Mouse (Mus musculus) C2C12 (cell line): Measurements from ENCODE around the gene Stxbp1.

ENCODE experiments used
- CEBPB ChIP-seq: IDR thresholded peaks from one replicate; pipeline ENCODE4 v1.6.1; 2011; ENCODE audit warnings: low read depth, mild to moderate bottlenecking, control low read depth, moderate library complexity
- CTCF ChIP-seq: IDR thresholded peaks from one replicate; pipeline ENCODE4 v1.5.1; 2011; ENCODE audit not compliant: control insufficient read depth, insufficient read depth, insufficient read length
- FOSL1 ChIP-seq: IDR thresholded peaks from one replicate; pipeline ENCODE4 v1.8.0; 2011; ENCODE audit warnings: mild to moderate bottlenecking, low read length; ENCODE audit not compliant: poor library complexity, insufficient read depth, severe bottlenecking
- MAX ChIP-seq: IDR thresholded peaks from one replicate; pipeline ENCODE4 v1.6.1; 2011; ENCODE audit warnings: mild to moderate bottlenecking, control low read depth
- MYOD1 ChIP-seq: IDR thresholded peaks from one replicate; pipeline ENCODE4 v1.6.1; 2011; ENCODE audit warnings: low read depth; ENCODE audit not compliant: control insufficient read depth, insufficient read length
- MYOG ChIP-seq: IDR thresholded peaks from one replicate; pipeline ENCODE4 v1.6.1; 2011; ENCODE audit not compliant: control insufficient read depth, insufficient read length; ENCODE audit errors: extremely low read depth
- USF1 ChIP-seq: IDR thresholded peaks from one replicate; pipeline ENCODE4 v1.6.1; 2011; ENCODE audit warnings: low read depth, mild to moderate bottlenecking, control low read depth, moderate library complexity

GRCm38 (mm10) chr2:32781710-32782109 is 65.3 kb downstream of the Stxbp1 start:
- TF ChIP-seq CTCF (no peak), USF1 (no peak), MYOG (no peak), MYOD1 (no peak), CEBPB (no peak), FOSL1 (no peak), MAX (no peak)
